Mouse (Mus musculus) skeletal muscle tissue, postnatal 0 days (tissue): ENCODE data around the gene Trp53i11. TPM values are rescaled to one million over a fixed set of nuclear protein-coding genes. Genes with fewer than 3 reads are reported as not detected.

ENCODE experiments used
- polyA plus RNA-seq: library from polyadenylated mRNA; unstranded; fragments of >200 nt; fragmentation: Nextera tagmentation; extraction: Ambion mirVana; gene quantifications from 2 replicates; pipeline ENCODE4 v1.2.1, GENCODE M21; 2015

Trp53i11 gene
- 14.9 and 16.5 TPM in 2 replicates for polyA plus RNA-seq

GRCm38 (mm10) chr2:93187323-93187996 is at the start of gene Trp53i11:
TSS of gene Trp53i11 (plus strand) at chr2:93187548.

Other genes starting within 250 kb of the Trp53i11 start
- 1.8 and 1.9 TPM in 2 replicates for gene Prdm11, start 141.4 kb upstream of the Trp53i11 start, polyA plus RNA-seq
- gene Tspan18, start 147.0 kb downstream of the Trp53i11 start, polyA plus RNA-seq = 11.8 and 17.2 TPM in 2 replicates